Mouse (Mus musculus) testis, adult 2 months (tissue): ENCODE measurements at regions not wholly inside any gene's neighbourhood (a gene's known extent, or its start where the extent isn't known, plus 50 kb on each side); places are given as distances from the start of the nearest gene placed in this dataset.

Experiments used
- H3K27ac ChIP-seq: fragments of 200-500 bp; 2 replicates; pipeline ENCODE4 v1.5.1; 2012; ENCODE audit warnings: low read depth, low read length; ENCODE audit not compliant: control insufficient read depth, insufficient read depth
- H3K27me3 ChIP-seq: fragments of 200-500 bp; 2 replicates; pipeline ENCODE4 v1.6.1; 2012; ENCODE audit warnings: mild to moderate bottlenecking, low read length, moderate library complexity; ENCODE audit not compliant: control insufficient read depth, insufficient read depth
- H3K36me3 ChIP-seq: fragments of 200-500 bp; 2 replicates; pipeline ENCODE4 v1.6.1; 2012; ENCODE audit warnings: mild to moderate bottlenecking, low read length; ENCODE audit not compliant: control insufficient read depth, insufficient read depth
- H3K4me1 ChIP-seq: fragments of 200-500 bp; 2 replicates; pipeline ENCODE4 v1.6.1; 2012; ENCODE audit warnings: low read length; ENCODE audit not compliant: control insufficient read depth, insufficient read depth
- H3K4me3 ChIP-seq: fragments of 200-500 bp; 2 replicates; pipeline ENCODE4 v1.5.1; 2012; ENCODE audit warnings: low read depth, mild to moderate bottlenecking, low read length, moderate library complexity, mixed read lengths; ENCODE audit not compliant: control insufficient read depth
- CTCF ChIP-seq: fragments of 200-500 bp; IDR thresholded peaks from 2 replicates; pipeline ENCODE4 v1.5.1; 2012; ENCODE audit warnings: low read depth, mild to moderate bottlenecking, inconsistent platforms, low read length, moderate library complexity; ENCODE audit not compliant: control insufficient read depth, insufficient read depth, insufficient replicate concordance
- POLR2A ChIP-seq: fragments of 200-500 bp; IDR thresholded peaks from 2 replicates; pipeline ENCODE4 v1.6.1; 2012; ENCODE audit warnings: low read depth, mild to moderate bottlenecking, inconsistent platforms, low read length, moderate library complexity; ENCODE audit not compliant: control insufficient read depth

GRCm38 (mm10) chr9:60982383-60983085 is 188.2 kb downstream of the Uaca start:
- Histone ChIP-seq H3K27ac (no peak overlapping the region), H3K27me3 (no peaks in the 10 kb centered on the region), H3K36me3 (no peaks in the 10 kb centered on the region), H3K4me3 (no peak overlapping the region), H3K4me1 (no peaks in the 10 kb centered on the region)
- TF ChIP-seq CTCF (no peak), POLR2A (no peak)

DNA sequence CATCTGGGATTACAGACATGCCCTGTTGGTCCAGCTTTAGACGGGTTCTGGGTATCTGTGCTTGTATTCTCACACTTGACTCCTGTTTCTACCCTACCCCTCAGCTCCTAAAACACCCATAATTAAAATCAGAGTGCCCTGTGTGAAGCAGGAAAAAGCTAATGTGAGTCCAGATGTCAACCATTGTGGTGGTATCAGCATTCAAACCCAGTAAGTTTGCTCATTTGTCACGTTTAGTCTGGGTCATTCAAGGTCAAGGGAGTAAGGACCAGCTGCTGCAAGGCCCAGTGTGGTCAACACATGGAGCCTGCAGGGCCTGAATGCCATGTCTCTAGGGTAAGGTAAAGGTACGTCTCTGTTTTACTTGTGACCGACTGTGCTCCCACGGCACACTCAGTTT is 188.9 kb downstream of the Uaca start:
- Histone ChIP-seq H3K36me3 (no peaks in the 10 kb centered on the region), H3K27ac (no peak overlapping the region), H3K4me3 (no peak overlapping the region), H3K27me3 (no peaks in the 10 kb centered on the region), H3K4me1 (no peaks in the 10 kb centered on the region)
- TF ChIP-seq CTCF (no peak), POLR2A (no peak)

GRCm38 (mm10) chr9:60988113-60988512 is 193.8 kb downstream of the Uaca start:
- no peaks in the 10 kb centered on the region for H3K4me1 ChIP-seq
- H3K27me3 ChIP-seq: no peaks in the 10 kb centered on the region
- no peaks in the 10 kb centered on the region for H3K36me3 ChIP-seq
- no peak overlapping the region for H3K27ac ChIP-seq
- H3K4me3 ChIP-seq: no peak overlapping the region
- TF ChIP-seq CTCF (no peak), POLR2A (no peak)

GRCm38 (mm10) chr9:60989670-60990391 is 195.5 kb downstream of the Uaca start:
- no peak overlapping the region for H3K27ac ChIP-seq
- H3K36me3 ChIP-seq: no peaks in the 10 kb centered on the region
- H3K4me3 ChIP-seq: no peak overlapping the region
- TF ChIP-seq POLR2A (no peak), CTCF (no peak)
- H3K27me3 ChIP-seq: no peaks in the 10 kb centered on the region
- H3K4me1 ChIP-seq: peaks cover 3% of the 10 kb centered on the region

GRCm38 (mm10) chr9:60991509-60991908 is 197.2 kb downstream of the Uaca start:
- Histone ChIP-seq H3K4me3 (no peak overlapping the region), H3K27me3 (no peaks in the 10 kb centered on the region), H3K4me1 (peaks cover 3% of the 10 kb centered on the region), H3K36me3 (no peaks in the 10 kb centered on the region), H3K27ac (no peak overlapping the region)
- TF ChIP-seq POLR2A: no peak
- no peak for TF ChIP-seq CTCF

DNA sequence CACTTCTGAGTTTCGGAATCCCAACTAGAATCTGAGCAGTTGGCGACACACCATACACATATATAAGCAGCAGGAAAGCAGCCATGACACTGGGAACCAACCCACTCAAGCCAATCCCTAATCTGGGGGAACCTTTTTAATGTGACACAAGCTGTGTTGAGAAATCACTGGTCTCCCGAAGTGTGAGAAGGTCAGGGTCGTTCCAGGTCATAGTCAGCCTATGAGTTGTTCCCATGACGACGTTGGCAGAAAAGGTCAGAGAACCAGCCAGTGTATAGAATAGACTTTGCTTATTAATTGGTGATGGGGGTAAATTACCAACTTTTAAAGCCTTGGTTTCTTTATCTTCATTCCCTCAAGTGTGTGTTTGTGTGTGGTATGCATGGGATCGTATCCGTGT is 199.3 kb downstream of the Uaca start:
- Histone ChIP-seq H3K27me3 (no peaks in the 10 kb centered on the region), H3K27ac (no peak overlapping the region)

GRCm38 (mm10) chr9:60995096-60995495 is 200.8 kb downstream of the Uaca start:
- TF ChIP-seq POLR2A (no peak), CTCF (no peak)
- no peaks in the 10 kb centered on the region for H3K27me3 ChIP-seq
- peaks cover 3% of the 10 kb centered on the region for H3K4me1 ChIP-seq
- H3K36me3 ChIP-seq: no peaks in the 10 kb centered on the region
- H3K27ac ChIP-seq: no peak overlapping the region
- no peak overlapping the region for H3K4me3 ChIP-seq

More for the DNA sequence above, 199.3 kb downstream of the Uaca start:
- no peak overlapping the region for H3K4me3 ChIP-seq
- H3K36me3 ChIP-seq: no peaks in the 10 kb centered on the region
- TF ChIP-seq CTCF (no peak), POLR2A (no peak)
- peaks cover 3% of the 10 kb centered on the region for H3K4me1 ChIP-seq

- Histone ChIP-seq H3K27me3 (no peaks in the 10 kb centered on the region), H3K36me3 (no peaks in the 10 kb centered on the region), H3K4me3 (no peak overlapping the region), H3K4me1 (peaks cover 3% of the 10 kb centered on the region), H3K27ac (no peak overlapping the region)
- TF ChIP-seq CTCF (no peak; the same call in 1 of the 2 replicates), POLR2A (no peak)
Observed at GRCm38 (mm10) chr9:60998086-60998785, 203.9 kb downstream of the Uaca start.
